Mouse (Mus musculus): ENCODE data around the gene Clec10a.

GRCm38 (mm10) chr11:70207283-70207682 is 51.3 kb downstream of the Clec10a start:
- no peak for TF ChIP-seq POLR2A (IDR thresholded peaks at IDR 0.05; ENCODE audit: borderline replicate concordance, control insufficient read depth, low read depth, low read length)
- TF ChIP-seq CTCF (IDR thresholded peaks at IDR 0.05; ENCODE audit: control insufficient read depth, insufficient read depth, low read length) = no peak

Data from bone marrow, adult 2 months (tissue).